Comparison of ENCODE assay signal across 7 mouse cellular contexts in the genomic region with DNA sequence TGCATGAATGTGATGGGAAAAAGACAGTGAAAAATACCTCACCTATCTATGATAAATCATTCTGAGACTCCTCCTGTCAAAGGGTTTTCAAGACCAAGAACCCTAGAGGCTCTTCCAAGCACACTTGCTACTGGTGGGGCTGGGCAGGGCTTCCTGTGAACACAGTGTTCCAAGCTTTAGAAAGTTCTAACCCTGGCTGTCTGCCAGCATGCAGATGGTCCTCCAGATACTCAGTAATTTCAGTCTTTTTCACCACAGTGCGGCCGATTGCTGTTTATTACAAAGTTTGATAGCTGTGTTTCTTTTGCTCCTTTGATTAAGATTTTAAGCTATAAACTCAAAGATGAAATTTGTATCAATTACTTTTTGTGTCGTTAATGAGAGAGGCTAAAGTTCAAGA.
A peak's percentile ranks its signal among the peaks of the same experiment; 100 is the strongest.
DNase-seq lines count a peak whose midpoint lies in the region.

No protein-coding gene starts in this region.

- peak; percentile 31 for DNase-seq in ovary, adult 18-20 months (ENCODE audit: low spot score)
- DNase-seq in ovary, postnatal 14 days (ENCODE audit: low spot score), result no peak
- peak; percentile 81 for DNase-seq in adrenal gland, postnatal 14 days
- DNase-seq in gastrocnemius, postnatal 25 days, result peak; percentile 78
- DNase-seq in kidney, postnatal 10 days, result peak; percentile 85
- DNase-seq in lung, postnatal 10 days, result peak; percentile 88
- DNase-seq in embryo, embryonic 9.5 days (ENCODE audit: extremely low spot score), result no peak

Comparison
In these comparisons a context has a peak if more than half of its experiments do, and no peak if none do; other contexts are left out.
1. DNase-seq: peak in ovary, adult 18-20 months (single experiment), adrenal gland, postnatal 14 days (single experiment), gastrocnemius, postnatal 25 days (single experiment), kidney, postnatal 10 days (single experiment) and lung, postnatal 10 days (single experiment); none in ovary, postnatal 14 days (single experiment) and embryo, embryonic 9.5 days (single experiment).